Mouse (Mus musculus) left cerebral cortex, adult 18-20 months (tissue): ENCODE data around the gene Tnfrsf19. TPM values are rescaled to one million over a fixed set of nuclear protein-coding genes. Genes with fewer than 3 reads are reported as not detected.
A peak's percentile ranks its signal among the peaks of the same experiment; 100 is the strongest.

Experiments used
- DNase-seq, 2 experiments: peaks; one replicate each; pipeline ENCODE4 v3.0.0; 2021 to 2022; ENCODE audit warnings: low spot score in 2 of 2, mixed read lengths in 1 of 2
- total RNA-seq, 2 experiments: library from RNA; stranded (reverse); gene quantifications; 2 replicates each; pipeline ENCODE4 v1.2.3; 2021

Tnfrsf19 gene
- total RNA-seq, 2 experiments from 2014 or later, result 56.7 to 58.1 TPM

GRCm38 (mm10) chr14:61024006-61024405 lies 22.3 kb downstream of the Tnfrsf19 start:
- DNase-seq, result no peak

- no peak for DNase-seq
Measured at GRCm38 (mm10) chr14:61022383-61022782, 23.9 kb downstream of the Tnfrsf19 start.

- DNase-seq, result no peak
Measured at GRCm38 (mm10) chr14:61020968-61021367, 25.3 kb downstream of the Tnfrsf19 start.

- DNase-seq, result no peak
Measured at GRCm38 (mm10) chr14:61019880-61020279, 26.4 kb downstream of the Tnfrsf19 start.

DNA sequence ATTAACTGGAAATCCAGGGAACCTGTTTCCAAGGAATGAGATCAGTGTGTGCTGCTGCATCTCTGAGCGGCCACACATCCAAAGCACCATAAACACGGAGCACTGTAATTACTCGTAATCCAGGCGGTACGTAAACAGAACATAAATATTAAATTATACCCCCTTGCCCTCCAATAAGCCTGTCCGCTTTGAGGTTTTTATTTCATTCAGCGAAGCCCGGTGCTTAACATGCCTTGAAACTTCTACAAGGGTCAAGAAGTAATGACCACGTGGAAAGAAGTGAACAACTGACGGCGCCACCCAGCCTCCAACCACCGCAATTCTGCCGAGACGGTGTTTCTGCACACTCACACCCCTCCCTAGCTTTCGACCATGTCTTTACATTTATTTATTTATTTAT lies 31.7 kb downstream of the Tnfrsf19 start:
- no peak for DNase-seq

DNA sequence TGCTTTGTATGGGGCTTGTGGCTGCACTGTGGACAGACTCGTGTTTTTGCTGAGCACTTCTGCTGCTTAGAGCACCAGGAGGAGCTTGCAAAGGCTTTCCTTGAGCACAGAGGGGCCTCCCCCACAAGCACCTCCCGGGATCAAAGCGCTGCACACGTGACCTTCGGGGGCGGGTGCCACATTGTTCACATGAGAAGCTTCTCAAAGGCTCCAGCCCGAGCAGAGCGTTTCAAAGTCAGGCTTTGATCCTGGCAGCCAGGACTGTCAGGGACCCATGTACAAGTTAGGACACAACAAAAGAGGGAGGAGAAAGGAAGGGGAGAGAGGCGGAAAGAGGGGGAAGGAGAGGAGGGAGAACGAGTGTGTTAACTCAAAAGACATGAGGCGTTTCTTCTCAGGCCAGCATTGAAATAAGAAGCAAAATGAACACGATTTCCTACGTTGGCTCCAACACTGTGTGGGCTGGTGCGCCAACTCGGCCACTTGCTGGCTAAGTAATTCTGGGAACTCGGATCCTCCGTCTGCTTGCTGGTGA lies 33.8 kb downstream of the Tnfrsf19 start:
- peak; percentile 62 to 79 for DNase-seq

DNA sequence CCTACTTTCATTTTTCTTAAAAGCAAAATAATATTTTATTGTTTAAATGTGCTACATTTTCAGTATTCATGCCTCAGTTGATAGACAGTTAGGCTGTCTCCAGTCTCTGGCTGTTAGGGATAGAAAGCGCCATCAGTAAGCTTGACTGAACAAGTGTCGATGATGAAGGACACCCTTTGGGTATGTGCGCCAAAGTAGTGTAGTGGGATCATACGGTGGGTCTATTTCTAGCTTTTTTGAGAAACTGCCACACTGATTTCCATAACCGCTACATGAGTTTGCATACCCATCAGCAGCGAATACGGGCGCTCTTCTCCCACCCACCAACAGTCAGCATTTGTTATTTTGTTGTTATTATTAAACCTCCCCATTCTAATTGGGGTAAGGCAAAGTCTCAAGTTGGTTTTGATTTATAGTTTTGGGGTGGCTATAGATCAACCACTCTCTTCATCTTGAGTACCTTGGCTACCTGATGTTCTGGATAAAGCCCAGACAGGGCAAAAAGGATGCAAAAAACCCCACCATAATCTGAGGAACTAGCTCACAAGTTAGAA lies 34.6 kb downstream of the Tnfrsf19 start:
- no peak for DNase-seq

DNA sequence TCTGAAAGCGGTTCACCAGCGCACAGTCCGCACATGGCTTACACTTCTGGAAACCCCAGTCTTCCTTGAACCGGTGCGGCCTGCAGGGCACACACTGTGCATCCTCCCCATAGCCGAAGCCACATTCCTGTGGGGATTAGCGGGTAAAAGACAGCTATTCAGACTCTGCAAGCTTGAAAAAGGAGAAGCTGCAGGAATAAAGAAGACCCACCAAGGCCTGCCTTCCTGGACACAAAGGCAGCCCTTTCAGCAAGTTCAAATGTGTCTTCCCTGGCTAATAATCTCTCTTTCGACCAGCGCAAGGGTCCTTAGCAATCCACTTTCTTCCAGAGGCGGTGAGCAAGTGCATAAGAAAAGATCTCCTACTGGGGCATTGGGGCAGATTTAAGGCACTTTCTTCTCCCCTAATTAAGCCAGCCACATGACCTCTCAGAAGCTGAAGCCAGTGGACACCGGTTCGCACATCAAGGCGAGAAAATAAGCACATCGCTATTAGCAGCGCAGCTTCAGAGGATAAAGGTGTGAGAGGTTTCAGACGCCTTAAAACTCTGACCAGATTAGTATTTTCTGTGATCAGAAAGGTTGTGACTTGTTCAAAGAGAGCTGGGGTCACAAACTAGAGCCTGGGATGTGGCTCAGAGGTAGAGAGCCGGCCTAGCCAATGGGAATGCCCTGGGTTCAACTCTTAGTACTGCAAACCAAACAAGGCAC lies 41.0 kb downstream of the Tnfrsf19 start:
- DNase-seq, result no peak

- peak; percentile 33 to 44 for DNase-seq
Measured at GRCm38 (mm10) chr14:61003676-61004075, 42.6 kb downstream of the Tnfrsf19 start.

DNA sequence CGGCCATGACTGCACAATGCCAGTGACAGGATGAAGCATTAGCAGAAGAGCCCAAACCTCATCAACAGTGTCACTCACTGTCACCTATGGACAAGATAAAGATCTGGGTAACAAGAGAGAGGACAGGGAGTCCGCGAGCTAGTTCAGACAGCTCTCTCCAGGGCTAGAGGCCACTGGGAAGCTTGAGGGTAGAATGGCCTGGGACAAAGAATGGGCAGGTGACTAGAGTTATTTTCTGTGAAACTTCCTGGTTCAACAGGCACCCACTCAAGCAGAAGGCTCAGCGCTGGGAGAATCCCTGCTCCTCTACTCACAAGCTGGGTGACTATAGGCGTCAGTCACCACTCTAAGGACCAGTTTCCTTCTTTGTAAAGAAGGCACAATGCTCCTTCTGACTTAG lies 46.2 kb downstream of the Tnfrsf19 start:
- no peak for DNase-seq

GRCm38 (mm10) chr14:60996556-60996955 lies 49.7 kb downstream of the Tnfrsf19 start:
- no peak for DNase-seq

- DNase-seq, result no peak
Measured at GRCm38 (mm10) chr14:60993506-60993905, 52.8 kb downstream of the Tnfrsf19 start.

- DNase-seq, result no peak
Measured at GRCm38 (mm10) chr14:60993092-60993491, 53.2 kb downstream of the Tnfrsf19 start.

DNA sequence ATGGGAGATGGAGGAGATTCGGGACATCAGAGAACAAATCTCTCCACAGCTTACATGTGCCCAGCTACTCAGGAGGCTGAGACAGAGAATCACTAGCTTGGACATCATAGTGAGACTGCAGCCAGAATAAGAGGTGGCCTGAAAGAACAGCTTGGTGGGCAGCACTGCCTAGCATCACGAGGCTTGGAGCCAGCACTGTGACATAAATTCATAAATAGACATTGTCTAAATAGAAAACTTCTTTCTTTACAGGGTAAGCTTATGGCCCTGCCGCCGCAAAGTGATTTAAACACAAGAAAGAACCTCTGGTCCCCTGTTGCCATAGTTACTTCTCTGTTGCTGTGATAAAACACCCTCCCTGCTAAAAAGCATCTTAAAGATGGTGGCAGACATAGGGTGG lies 54.1 kb downstream of the Tnfrsf19 start:
- peak; percentile 23 to 27 for DNase-seq

DNA sequence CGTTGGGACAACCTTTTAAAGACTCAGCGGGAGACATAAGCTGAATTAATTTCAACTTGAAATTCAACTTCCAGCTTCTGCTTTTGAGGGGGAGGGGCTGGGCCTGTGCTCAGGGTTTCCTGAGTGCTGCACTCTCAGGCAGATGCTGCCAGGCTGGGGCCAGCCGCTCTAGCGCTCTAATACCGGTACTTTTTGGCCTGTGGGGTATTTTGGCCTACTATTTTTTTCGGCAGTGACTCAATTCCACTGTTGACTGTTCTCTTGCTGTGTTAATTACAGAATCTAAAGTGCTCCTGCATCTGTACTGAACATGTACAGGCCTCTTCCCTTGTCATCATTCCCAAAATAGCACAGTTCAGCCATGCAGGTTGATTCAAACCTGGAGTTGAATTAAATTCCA lies 58.1 kb downstream of the Tnfrsf19 start:
- no peak for DNase-seq

DNA sequence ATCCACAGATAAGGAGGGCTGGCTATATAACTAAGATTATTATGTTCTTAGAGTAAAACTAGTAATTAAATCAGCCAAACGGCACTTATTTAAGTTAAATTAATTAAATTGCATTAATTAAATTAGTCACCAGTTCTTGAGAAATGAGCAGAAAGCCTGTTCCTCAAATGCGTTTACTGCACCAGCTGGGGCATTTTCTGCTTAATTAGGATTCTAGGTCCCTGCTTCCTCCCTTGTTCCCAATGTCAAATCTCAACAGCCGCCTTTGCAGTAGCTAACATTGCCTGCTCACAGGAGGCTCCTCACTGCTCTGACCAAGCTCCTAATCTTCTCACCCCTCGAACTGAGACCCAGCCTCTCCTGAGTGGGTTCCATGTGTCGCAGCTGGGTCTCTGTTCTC lies 59.4 kb downstream of the Tnfrsf19 start:
- no peak for DNase-seq

DNA sequence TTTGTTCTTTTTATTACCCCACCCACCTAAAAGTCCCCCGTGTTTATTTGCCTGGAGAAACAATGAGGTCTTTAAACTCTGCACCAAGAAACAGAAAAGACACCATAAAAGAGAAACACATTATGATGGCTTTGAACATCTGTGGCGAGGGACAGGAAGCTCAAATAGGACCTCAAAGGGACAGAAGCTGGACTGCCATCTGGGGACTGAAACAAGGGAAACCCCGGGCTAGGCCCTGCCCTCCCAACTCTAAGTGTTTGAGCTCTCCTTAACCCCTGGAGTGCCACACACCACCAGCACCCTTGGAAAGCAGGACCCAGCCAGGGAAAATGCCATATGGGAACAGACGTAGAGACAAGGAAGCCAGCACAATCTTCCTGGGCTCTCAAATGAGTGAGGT lies 61.2 kb downstream of the Tnfrsf19 start:
- no peak for DNase-seq

DNA sequence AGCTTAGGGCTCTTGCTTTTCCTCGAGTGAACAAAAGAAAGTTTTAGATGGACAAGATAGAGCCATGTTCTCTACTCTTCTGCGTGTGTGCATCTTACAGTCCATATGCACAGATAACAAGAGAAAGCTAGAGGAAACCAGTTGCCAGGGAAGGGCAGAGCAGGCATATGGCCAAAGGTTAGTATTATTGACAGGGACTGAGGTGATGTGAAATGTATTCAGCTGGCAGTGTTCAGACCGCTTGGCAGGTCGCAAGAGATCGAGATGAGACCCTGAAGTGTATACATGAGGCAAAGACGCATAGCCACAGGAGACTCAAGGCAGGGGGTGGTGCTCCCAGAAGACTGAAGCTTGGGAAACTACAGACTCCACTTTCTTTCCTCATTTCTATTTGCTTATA lies 62.0 kb downstream of the Tnfrsf19 start:
- no peak for DNase-seq

DNA sequence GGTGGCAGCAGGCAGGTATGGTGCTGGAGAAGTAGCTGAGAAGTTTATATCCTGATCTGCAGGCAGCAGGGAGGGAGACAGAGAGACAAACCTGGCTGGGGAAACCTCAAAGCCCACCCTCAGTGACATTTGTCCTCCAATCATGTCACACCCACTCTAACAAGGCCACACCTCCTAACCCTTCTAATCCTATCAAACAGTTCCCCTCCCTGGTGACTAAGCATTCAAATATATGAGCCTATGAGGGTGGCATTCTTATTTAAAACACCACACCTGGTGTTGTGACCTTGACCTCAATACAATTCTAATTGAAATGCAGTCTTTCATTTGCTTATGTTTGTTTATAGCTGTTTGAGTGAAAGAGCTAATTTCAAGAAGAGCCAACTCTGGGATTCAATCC lies 64.2 kb downstream of the Tnfrsf19 start:
- DNase-seq, result no peak

DNA sequence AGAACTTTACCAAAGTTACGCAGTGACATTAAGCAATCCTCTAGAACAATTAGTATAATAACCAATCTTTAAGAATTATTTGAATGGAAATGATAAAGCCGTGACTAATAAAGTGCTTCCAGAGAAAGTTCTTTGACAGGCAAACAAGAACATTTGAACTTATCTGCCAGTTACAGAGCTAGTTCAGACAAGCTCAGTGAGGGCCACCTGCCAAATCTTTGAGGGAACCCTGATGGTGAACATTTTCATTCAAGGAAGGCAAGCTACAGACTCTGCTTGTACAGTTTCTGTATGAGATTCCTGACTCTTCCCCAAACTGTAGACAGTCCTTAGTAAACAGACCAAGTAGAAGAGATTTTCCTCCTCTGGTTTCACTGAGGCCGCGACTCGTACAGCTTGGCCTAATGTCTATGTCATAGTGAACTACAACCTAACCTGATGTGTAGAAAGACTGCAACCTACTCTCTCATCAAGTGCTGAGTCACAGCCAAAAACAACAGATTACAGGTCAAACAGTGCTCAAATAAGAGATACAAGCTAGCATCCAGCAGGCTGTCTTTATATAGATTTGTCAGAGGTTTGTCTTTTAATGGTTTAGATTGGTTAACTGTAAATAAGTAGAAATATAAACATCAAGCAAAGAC lies 65.9 kb downstream of the Tnfrsf19 start:
- DNase-seq, result no peak

- no peak for DNase-seq
Measured at GRCm38 (mm10) chr14:60978129-60978528, 68.2 kb downstream of the Tnfrsf19 start.

DNA sequence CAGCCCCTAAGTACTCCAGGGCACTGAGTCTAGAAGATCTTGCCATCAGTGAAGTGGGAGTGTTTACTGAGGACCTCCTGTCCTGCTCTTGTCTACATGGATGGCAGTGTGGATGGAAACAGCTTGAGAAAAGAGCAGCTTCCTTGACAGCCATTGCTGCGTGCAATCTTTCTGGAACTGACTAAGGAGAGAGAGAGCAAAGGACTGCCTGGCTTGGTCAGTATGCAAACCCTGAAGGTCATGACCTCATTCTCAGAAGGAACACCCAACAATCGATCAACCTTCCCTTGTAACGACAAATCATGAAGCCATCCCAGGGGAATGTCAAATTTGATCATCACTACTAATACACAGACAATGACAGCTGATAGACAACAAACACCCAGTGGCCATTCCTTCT lies 70.1 kb downstream of the Tnfrsf19 start:
- DNase-seq, result no peak
